Mouse (Mus musculus) central nervous system, embryonic 11.5 days (tissue): ENCODE measurements around the gene Krt36. TPM values are rescaled to one million over a fixed set of nuclear protein-coding genes. Genes with fewer than 3 reads are reported as not detected.

Experiments used
- polyA plus RNA-seq: library from polyadenylated mRNA; depleted of rRNA; stranded (reverse); fragments of >200 nt; gene quantifications from 2 replicates; pipeline ENCODE4 v1.2.3, GENCODE M21; 2012; rRNA removed

The Krt36 gene
- 0.05 TPM in 1 of 2 replicates, not detected in the other for polyA plus RNA-seq

GRCm38 (mm10) chr11:100105576-100106122, at the start of gene Krt36:
TSS of gene Krt36 (minus strand) at chr11:100105626.

GRCm38 (mm10) chr11:100148615-100149330, 43.3 kb upstream of the Krt36 start, which contains the start of gene Krt19:
TSS of gene Krt19 (minus strand) at chr11:100148665.

GRCm38 (mm10) chr11:100135731-100136130, 30.3 kb upstream of the Krt36 start, which contains the start of gene Krt15:
TSS of gene Krt15 (minus strand) at chr11:100135928.

GRCm38 (mm10) chr11:100121466-100121865, 16.0 kb upstream of the Krt36 start, which contains the start of gene Krt13:
TSS of gene Krt13 (minus strand) at chr11:100121566.

GRCm38 (mm10) chr11:100096141-100096540, 9.3 kb downstream of the Krt36 start, which contains the start of gene Krt35:
TSS of gene Krt35 (minus strand) at chr11:100096241.

GRCm38 (mm10) chr11:100087861-100088260, 17.6 kb downstream of the Krt36 start, which contains the start of gene Krt32:
TSS of gene Krt32 (minus strand) at chr11:100088226.

Other genes with a start within 250 kb of the Krt36 start
- not detected in 2 replicates for gene Gm11568, start 247.7 kb downstream of the Krt36 start, polyA plus RNA-seq
- not detected in 2 replicates for gene Gm11559, start 241.2 kb downstream of the Krt36 start, polyA plus RNA-seq
- gene Krtap9-1, start 232.2 kb downstream of the Krt36 start, polyA plus RNA-seq: not detected in 2 replicates
- not detected in 2 replicates for gene Gm11567, start 226.4 kb downstream of the Krt36 start, polyA plus RNA-seq
- gene Krtap31-1, start 197.7 kb downstream of the Krt36 start, polyA plus RNA-seq: not detected in 2 replicates
- gene Gm11565, start 190.9 kb downstream of the Krt36 start, polyA plus RNA-seq: not detected in 2 replicates
- gene Krtap31-2, start 169.3 kb downstream of the Krt36 start, polyA plus RNA-seq: not detected in 2 replicates
- not detected in 2 replicates for gene Krtap9-5, start 157.2 kb downstream of the Krt36 start, polyA plus RNA-seq
- gene Krtap29-1, start 126.6 kb downstream of the Krt36 start, polyA plus RNA-seq: not detected in 2 replicates
- not detected in 2 replicates for gene Krtap16-1, start 119.0 kb downstream of the Krt36 start, polyA plus RNA-seq
- not detected in 2 replicates for gene Krtap17-1, start 111.6 kb downstream of the Krt36 start, polyA plus RNA-seq
- not detected in 2 replicates for gene Krt33a, start 89.4 kb downstream of the Krt36 start, polyA plus RNA-seq
- 0.09 TPM in 1 of 2 replicates, not detected in the other for gene Krt33b, start 75.8 kb downstream of the Krt36 start, polyA plus RNA-seq
- not detected in 2 replicates for gene Krt34, start 64.1 kb downstream of the Krt36 start, polyA plus RNA-seq
- gene Krt31, start 55.1 kb downstream of the Krt36 start, polyA plus RNA-seq: not detected in 2 replicates
- gene Krt32, start 17.4 kb downstream of the Krt36 start, polyA plus RNA-seq: not detected in 2 replicates
- 0.04 TPM in 1 of 2 replicates, not detected in the other for gene Krt35, start 9.4 kb downstream of the Krt36 start, polyA plus RNA-seq
- gene Krt13, start 15.9 kb upstream of the Krt36 start, polyA plus RNA-seq: 0.05 and 0.16 TPM in 2 replicates
- gene Krt15, start 30.3 kb upstream of the Krt36 start, polyA plus RNA-seq: 6.1 and 7.9 TPM in 2 replicates
- 8.8 and 9.2 TPM in 2 replicates for gene Krt19, start 43.0 kb upstream of the Krt36 start, polyA plus RNA-seq
- gene Krt9, start 87.6 kb upstream of the Krt36 start, polyA plus RNA-seq: 0.05 and 0.36 TPM in 2 replicates
- 3.2 and 9.1 TPM in 2 replicates for gene Krt14, start 101.9 kb upstream of the Krt36 start, polyA plus RNA-seq
- gene Krt16, start 143.3 kb upstream of the Krt36 start, polyA plus RNA-seq: not detected in 2 replicates
- gene Krt17, start 155.4 kb upstream of the Krt36 start, polyA plus RNA-seq: 0.14 and 0.73 TPM in 2 replicates
- gene Krt42, start 164.2 kb upstream of the Krt36 start, polyA plus RNA-seq: not detected in 2 replicates
- 215 and 452 TPM in 2 replicates for gene Eif1, start 214.3 kb upstream of the Krt36 start, polyA plus RNA-seq
- gene Gast, start 228.8 kb upstream of the Krt36 start, polyA plus RNA-seq: 0.19 TPM in 1 of 2 replicates, not detected in the other